Mouse (Mus musculus): ENCODE data around the gene Wdr72.

Wdr72 gene

GRCm38 (mm10) chr9:74109761-74110460 is at the start of gene Wdr72:
TSS of gene Wdr72 (plus strand) at chr9:74110356.
- DNase-seq (ENCODE audit: low read depth, low spot score), result no peak

- no peak for DNase-seq (ENCODE audit: low read depth, low spot score)
These were observed 43.9 kb upstream of the Wdr72 start for GRCm38 (mm10) chr9:74066278-74066677.

- no peak for DNase-seq (ENCODE audit: low read depth, low spot score)
These were observed 43.4 kb upstream of the Wdr72 start for GRCm38 (mm10) chr9:74066766-74067165.

GRCm38 (mm10) chr9:74075958-74076357 is 34.2 kb upstream of the Wdr72 start:
- no peak for DNase-seq (ENCODE audit: low read depth, low spot score)

- no peak for DNase-seq (ENCODE audit: low read depth, low spot score)
These were observed 31.7 kb upstream of the Wdr72 start for GRCm38 (mm10) chr9:74078458-74078857.

- no peak for DNase-seq (ENCODE audit: low read depth, low spot score)
These were observed 29.9 kb upstream of the Wdr72 start for GRCm38 (mm10) chr9:74080241-74080640.

GRCm38 (mm10) chr9:74101591-74101990 is 8.6 kb upstream of the Wdr72 start:
- DNase-seq (ENCODE audit: low read depth, low spot score), result no peak

DNA sequence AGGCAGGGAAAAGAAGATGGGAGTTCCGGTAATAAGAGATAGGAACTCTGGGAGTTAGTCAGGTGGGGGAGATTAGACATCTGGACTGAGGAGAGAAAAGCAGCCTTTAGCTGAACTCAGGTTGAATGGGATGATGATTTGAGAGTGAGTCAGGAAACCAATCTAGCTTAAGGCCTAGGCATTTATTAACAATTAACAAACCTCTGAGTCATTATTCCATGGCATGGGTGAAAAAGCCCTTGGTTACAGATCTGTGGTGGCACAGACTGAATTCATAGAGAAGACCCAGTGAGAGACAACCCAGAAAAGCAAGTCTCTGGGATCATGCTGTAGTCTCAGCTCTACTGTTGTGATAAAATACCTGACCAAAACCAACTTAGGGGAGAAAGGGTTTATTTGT is 7.5 kb upstream of the Wdr72 start:
- no peak for DNase-seq (ENCODE audit: low read depth, low spot score)

DNA sequence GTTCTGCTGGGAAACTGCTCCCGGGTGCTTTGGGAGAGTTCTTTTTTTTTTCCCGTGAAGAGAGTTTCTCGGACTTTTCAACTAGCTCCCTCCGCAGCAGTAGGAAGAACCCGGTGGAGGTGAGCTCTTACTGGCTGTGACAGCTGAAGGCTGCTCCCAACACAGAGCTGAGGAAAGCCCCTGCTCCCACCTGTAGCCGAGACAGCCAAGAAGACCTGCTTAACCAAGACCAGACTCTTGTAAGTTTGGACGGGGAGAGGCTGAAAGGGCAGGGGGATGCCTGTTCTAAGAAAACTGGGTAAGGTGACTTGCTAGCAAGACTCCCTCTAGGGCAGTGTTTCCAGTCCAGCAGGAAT is 283 bp downstream of the Wdr72 start:
- DNase-seq (ENCODE audit: low read depth, low spot score), result no peak

DNA sequence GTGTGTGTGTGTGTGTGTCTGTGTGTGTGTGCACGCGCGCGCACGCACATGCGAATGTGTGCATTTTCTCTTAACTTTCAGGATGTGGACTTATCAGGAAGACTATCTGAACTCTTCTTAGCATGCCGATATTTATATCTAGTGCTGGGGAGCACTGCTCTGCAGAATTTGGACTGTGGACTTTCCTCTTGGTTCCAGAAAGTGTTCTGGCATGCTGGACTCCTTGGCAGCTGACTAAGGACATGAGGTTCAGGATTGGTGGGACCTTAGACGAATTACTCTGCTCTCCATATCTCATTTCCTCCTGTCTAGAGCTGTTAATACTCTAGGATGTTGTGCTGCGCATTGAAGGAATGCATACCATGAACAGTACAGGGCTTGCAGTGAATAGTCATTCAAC is 2.4 kb downstream of the Wdr72 start:
- no peak for DNase-seq (ENCODE audit: low read depth, low spot score)

DNA sequence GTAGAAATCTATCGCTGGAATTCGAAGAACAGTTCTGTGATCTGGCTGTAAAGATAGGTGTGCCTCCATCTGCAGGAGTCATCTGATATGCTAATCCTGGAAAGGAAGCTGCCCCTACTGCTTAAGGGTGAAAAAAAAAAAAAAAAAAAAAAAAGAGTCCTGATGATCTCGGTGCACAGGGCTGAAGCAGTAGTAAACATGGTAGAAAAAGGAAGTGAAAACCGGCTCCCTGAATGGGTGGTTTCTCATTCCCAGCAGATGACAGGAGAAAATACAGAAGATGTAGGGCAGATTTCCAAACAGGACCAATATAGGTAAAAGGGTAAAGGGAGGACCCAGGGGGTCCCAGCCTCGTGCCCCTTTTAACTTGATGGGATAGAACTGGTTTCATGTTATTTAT is 16.1 kb downstream of the Wdr72 start:
- no peak for DNase-seq (ENCODE audit: low read depth, low spot score)

GRCm38 (mm10) chr9:74134010-74134409 is 23.9 kb downstream of the Wdr72 start:
- DNase-seq (ENCODE audit: low read depth, low spot score), result no peak

GRCm38 (mm10) chr9:74141864-74142263 is 31.7 kb downstream of the Wdr72 start:
- DNase-seq (ENCODE audit: low read depth, low spot score), result peak; percentile 18

- DNase-seq (ENCODE audit: low read depth, low spot score), result no peak
These were observed 32.5 kb downstream of the Wdr72 start for GRCm38 (mm10) chr9:74142705-74143104.

- no peak for DNase-seq (ENCODE audit: low read depth, low spot score)
These were observed 35.0 kb downstream of the Wdr72 start for GRCm38 (mm10) chr9:74145203-74145602.

GRCm38 (mm10) chr9:74148306-74148705 is 38.1 kb downstream of the Wdr72 start:
- no peak for DNase-seq (ENCODE audit: low read depth, low spot score)

- DNase-seq (ENCODE audit: low read depth, low spot score), result no peak
These were observed 50.3 kb downstream of the Wdr72 start for GRCm38 (mm10) chr9:74160361-74160933.

DNA sequence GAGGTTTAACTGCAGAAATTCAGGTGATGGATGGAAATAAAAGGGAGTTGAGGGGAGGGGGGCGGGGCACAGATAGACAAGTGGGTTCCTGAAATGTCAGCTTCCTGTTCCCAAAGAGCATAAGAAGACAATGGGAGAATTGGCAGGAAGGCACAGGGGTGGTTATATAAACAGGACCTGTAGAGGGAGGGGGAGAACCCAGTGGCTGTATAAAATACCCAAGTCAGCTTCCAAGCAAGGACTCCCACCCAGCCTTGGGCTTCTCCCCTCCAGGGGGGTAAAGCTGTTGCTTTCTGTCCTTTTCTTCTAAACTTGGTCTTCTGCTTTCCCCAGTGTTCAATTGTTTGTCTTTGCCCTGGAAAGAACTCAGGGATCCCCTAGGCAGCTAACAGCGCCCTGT is 55.5 kb downstream of the Wdr72 start:
- DNase-seq (ENCODE audit: low read depth, low spot score), result no peak

DNA sequence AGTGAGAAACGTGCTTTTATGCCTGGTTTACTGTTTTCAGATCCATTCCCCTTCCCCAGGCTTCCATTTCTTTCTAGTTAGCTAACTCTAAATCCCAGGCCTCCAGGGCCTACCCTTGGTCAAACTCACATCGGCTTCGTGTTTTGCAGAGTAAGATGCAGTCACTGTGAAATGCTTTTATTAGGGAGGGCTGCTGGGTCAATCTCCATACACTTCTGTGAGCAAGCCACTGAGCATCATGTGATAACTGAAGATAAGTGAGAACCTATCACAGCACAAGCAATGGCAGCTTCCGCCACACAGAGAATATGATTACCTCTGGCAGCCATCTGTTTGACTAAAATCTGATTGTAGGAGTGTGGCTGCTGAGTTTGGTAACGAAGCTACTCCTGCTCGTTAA is 59.7 kb downstream of the Wdr72 start:
- no peak for DNase-seq (ENCODE audit: low read depth, low spot score)

DNA sequence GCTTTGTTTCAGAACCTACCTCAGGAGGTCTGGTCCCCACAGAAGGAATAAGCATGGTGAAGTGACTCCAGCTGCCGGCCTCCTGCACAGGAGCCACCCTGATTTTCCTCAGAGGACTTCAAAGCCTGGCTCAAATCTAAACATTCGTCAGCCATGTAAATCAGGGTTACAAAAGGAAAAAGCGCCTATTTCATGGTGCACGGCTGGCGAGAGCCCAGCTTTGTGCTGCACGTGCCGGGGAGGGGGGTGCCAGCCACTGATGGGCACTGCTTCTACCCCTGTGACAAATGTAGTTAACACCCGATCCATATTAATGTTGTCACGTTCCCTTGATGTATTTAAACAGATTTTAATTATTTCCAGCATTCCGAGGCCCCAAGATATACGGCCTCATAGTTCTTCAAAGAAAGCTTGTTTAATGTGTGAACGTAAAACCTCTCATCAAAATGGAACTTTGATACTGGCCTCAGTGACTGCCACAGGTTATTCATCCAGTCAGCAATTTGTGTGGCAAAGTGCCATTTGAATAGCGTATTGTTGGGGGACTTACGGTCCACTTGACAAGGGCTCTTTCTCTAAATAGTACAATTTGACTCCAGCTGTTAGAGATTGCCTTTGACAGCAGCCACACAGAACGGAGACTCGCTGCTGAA is 76.7 kb downstream of the Wdr72 start:
- DNase-seq (ENCODE audit: low read depth, low spot score), result no peak

DNA sequence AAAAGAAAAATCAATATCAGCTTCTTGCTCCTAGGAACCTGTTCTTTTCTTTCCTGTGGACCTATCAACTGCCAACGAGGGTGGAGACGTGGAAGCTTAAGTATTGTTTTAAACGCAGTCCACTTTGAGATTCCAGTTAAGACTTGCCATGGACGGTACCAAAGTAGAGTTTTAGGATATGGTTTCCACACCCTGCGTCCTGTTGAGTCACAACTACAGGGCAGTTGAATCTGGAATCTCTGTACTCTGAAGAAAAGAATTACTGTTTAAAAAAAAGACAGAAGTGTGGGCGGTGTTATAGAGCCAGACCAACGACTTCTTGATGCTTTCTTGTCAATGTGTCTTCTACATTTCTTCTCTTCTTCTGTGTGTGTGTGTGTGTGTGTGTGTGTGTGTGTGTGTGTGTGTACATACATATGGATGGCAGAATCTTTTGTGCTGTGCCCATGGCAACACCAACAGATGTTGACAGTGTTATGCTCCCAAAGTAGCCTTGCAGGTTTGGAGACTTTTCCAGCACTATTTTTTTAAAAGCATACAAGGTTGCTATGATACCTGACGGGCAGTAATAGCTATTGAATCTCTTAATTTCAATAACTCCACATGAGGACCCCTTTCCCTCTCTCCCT is 77.4 kb downstream of the Wdr72 start:
- no peak for DNase-seq (ENCODE audit: low read depth, low spot score)

DNA sequence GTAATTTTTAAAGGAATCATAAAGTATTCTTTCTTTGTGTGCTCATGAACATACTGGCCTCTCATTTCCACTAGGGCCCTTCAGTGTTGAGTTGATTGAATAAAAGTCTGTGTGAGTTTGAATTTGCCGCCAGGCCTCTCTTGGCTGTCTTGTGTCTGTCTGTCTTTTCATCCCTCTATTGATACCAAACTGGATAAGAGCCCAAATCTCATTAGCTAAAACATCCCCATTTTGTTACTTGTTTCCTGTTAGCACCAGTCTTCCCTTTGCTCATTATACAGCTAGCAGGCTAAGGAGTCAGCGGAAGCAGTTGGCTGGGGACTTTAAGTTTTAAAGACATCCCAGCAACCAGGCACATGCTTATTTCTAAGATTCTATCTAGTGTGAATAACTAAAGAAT is 84.7 kb downstream of the Wdr72 start:
- DNase-seq (ENCODE audit: low read depth, low spot score), result no peak

DNA sequence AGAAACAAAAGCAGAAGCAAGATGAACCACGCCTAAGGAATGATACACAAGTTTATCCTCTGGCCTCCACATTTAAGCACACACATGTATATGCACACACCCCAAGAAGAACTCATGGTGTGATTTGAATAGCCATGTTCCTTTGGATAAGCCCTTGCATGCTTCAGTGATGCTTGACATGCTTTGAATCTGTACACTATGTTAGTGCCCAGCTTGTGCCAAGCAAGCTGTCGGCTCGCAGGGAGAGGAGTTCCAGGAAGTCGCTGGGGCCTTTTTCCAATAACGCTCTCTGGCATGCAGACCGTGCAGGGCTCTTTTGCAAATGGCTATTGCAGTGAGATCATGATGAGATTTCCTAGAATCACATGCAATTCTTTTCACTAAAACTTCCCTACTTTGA is 118.1 kb downstream of the Wdr72 start:
- DNase-seq (ENCODE audit: low read depth, low spot score), result no peak
